Mouse (Mus musculus): ENCODE data around the gene Atp6v1e2.

- TF ChIP-seq CTCF (IDR thresholded peaks at IDR 0.05; ENCODE audit: control insufficient read depth, insufficient read depth, insufficient read length) (no peak), USF1 (IDR thresholded peaks at IDR 0.05; ENCODE audit: low read depth) (no peak)
These were observed 1.6 kb downstream of the Atp6v1e2 start for GRCm38 (mm10) chr17:86946078-86946477.
